Mouse (Mus musculus) midbrain, embryonic 15.5 days (tissue): ENCODE measurements around the gene Lhfp. TPM values are rescaled to one million over a fixed set of nuclear protein-coding genes. Genes with fewer than 3 reads are reported as not detected.
A peak's percentile ranks its signal among the peaks of the same experiment; 100 is the strongest.

ENCODE experiments used
- ATAC-seq: fragments of 200-750 bp; cut with Nextera tagmentation; replicated peaks from 2 replicates; pipeline ENCODE4 v1.8.0; 2017; ENCODE audit warnings: moderate TSS enrichment
- H3K27ac ChIP-seq: fragments of 300-500 bp; sonication (generic); 2 replicates; pipeline ENCODE4 v1.5.1; 2015; ENCODE audit warnings: mild to moderate bottlenecking, inconsistent platforms
- H3K27me3 ChIP-seq: fragments of 300-500 bp; sonication (generic); replicated peaks from 2 replicates; pipeline ENCODE4 v1.6.1; 2015; ENCODE audit warnings: inconsistent platforms
- H3K36me3 ChIP-seq: fragments of 300-500 bp; sonication (generic); replicated peaks from 2 replicates; pipeline ENCODE4 v1.6.1; 2015; ENCODE audit warnings: inconsistent platforms
- H3K4me1 ChIP-seq: fragments of 300-500 bp; sonication (generic); 2 replicates; pipeline ENCODE4 v1.6.1; 2015; ENCODE audit warnings: inconsistent platforms
- H3K4me2 ChIP-seq: fragments of 300-500 bp; sonication (generic); 2 replicates; pipeline ENCODE4 v1.6.1; 2015; ENCODE audit warnings: inconsistent platforms, mild to moderate bottlenecking, moderate library complexity
- H3K4me3 ChIP-seq: fragments of 300-500 bp; sonication (generic); 2 replicates; pipeline ENCODE4 v1.5.1; 2015; ENCODE audit warnings: mild to moderate bottlenecking, inconsistent platforms
- H3K9ac ChIP-seq: fragments of 300-500 bp; sonication (generic); 2 replicates; pipeline ENCODE4 v1.6.1; 2015; ENCODE audit warnings: mild to moderate bottlenecking, inconsistent platforms
- H3K9me3 ChIP-seq: fragments of 300-500 bp; sonication (generic); 2 replicates; pipeline ENCODE4 v1.6.1; 2016; ENCODE audit warnings: inconsistent platforms
- WGBS: fragments of 180-500 bp; shearing (Covaris S2); methylation state at CpG from one replicate; pipeline ENCODE4 v1.1.7; 2015; ENCODE audit warnings: mixed read lengths; 5-methylcytosine and 5-hydroxymethylcytosine counted together
- polyA plus RNA-seq: library from polyadenylated mRNA; unstranded; fragments of >200 nt; fragmentation: Nextera tagmentation; extraction: Ambion mirVana; gene quantifications from 2 replicates; pipeline ENCODE4 v1.2.1, GENCODE M21; 2015

The Lhfp gene
- polyA plus RNA-seq, 1 experiment from 2014 or later, result 64.8 TPM

DNA sequence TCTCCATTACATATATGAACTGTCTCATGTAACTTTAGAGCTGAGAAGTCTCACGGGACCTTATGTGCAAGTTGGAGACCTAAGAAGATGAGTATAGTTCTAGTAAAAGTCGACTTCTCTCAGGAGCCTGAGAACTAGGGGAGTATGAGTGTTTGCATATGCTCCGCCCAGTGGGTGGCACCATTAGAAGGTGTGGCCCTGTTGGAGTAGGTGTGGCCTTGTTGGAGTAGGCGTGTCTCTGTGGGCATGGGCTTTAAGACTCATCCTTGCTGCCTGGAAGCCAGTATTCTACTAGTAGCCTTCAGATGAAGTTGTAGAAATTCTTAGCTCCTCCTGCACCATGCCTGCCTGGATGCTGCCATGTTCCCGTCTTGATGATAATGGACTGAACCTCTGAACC is 105.7 kb downstream of the Lhfp start:
- 93% methylated on average over 5 of the region's 5 CpGs for WGBS
- no peak for ATAC-seq
- H3K4me2 ChIP-seq, result no peak overlapping the region
- no peak overlapping the region for H3K27ac ChIP-seq
- no peaks in the 10 kb centered on the region for H3K27me3 ChIP-seq
- no peak overlapping the region for H3K4me3 ChIP-seq
- H3K9me3 ChIP-seq, result no peaks in the 10 kb centered on the region
- no peaks in the 10 kb centered on the region for H3K4me1 ChIP-seq
- H3K36me3 ChIP-seq, result no peaks in the 10 kb centered on the region
- H3K9ac ChIP-seq, result no peak overlapping the region

DNA sequence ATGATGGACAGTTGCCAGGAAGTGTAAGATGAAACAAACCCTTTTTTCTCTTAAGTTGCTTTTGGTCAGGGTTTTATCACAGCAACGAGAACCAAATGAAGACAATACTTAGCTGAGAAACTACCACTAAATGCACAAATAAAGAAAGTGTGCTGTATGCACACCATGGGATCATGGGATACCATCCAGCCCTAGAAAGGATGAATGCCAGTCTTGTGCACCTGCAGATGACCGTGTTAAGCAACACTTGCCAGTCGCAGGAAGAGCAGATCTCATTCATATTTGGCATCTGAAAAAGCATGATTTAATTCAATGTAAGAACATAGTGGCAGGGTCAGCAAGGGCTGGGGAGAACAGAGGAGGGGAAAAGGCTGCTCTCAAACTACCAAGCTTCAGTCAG is 107.4 kb downstream of the Lhfp start:
- Histone ChIP-seq H3K27me3 (no peaks in the 10 kb centered on the region), H3K4me1 (no peaks in the 10 kb centered on the region), H3K4me2 (no peak overlapping the region), H3K9ac (no peak overlapping the region), H3K36me3 (no peaks in the 10 kb centered on the region), H3K27ac (no peak overlapping the region), H3K4me3 (no peak overlapping the region), H3K9me3 (no peaks in the 10 kb centered on the region)
- no peak for ATAC-seq
- WGBS, result 82% methylated on average over 3 of the region's 3 CpGs

DNA sequence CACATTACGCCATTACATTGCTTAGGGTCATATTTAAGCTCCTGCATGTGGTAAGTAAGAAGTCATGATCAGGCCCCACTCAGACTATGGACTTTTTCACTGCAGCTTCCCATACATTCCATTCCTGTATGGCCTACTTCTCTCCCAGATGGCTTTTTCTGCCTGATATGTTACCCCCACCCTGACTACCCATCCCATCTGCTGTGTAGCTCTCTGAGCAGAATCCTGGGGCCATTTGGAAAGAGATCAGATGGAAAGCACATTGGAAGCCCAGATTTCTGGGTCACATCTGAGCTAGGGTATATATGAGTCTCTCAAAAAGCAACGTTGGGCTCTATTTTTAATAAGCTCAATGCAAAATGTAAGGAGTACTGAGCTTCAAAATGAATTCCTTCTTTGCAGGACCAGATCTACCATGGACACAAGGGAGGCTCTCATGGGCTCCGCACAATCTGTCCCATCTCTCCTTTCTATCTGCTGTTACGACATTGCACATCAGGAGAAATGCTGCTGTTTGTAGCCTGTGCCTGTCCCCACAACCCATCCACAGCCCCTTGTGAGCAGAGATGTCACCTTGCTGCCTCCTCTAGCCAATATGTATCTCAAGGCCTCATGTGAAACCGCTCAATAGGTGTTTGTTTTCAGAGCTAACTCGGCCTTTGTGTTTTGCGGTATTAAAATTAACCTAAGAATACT is 108.4 kb downstream of the Lhfp start:
- WGBS, result 95% methylated on average over 7 of the region's 7 CpGs
- Histone ChIP-seq H3K36me3 (no peaks in the 10 kb centered on the region), H3K27ac (no peak overlapping the region), H3K4me2 (no peak overlapping the region), H3K9ac (no peak overlapping the region), H3K4me3 (no peak overlapping the region), H3K27me3 (no peaks in the 10 kb centered on the region), H3K4me1 (no peaks in the 10 kb centered on the region), H3K9me3 (no peaks in the 10 kb centered on the region)
- ATAC-seq, result no peak

DNA sequence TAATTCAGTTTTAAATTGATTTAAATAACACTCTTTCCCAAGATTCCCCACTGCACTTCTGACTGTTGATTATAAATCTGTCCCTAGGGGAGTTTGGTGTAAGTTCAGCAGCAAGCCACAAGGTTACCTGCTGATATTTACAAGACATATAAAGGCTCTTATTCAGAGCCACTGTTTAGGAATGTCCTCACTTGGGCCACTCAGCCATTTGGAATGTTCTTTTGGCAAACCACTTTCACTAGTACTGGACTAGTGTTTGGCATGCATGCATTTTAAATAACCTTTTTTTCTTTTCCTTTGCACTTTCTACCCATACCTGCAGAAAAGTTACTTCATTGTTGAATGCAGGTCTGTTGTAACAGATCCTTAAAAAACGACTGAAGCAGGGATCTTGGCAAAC is 109.8 kb downstream of the Lhfp start:
- H3K9ac ChIP-seq, result no peak overlapping the region
- no peaks in the 10 kb centered on the region for H3K4me1 ChIP-seq
- H3K36me3 ChIP-seq, result no peaks in the 10 kb centered on the region
- H3K4me2 ChIP-seq, result no peak overlapping the region
- no peak overlapping the region for H3K4me3 ChIP-seq
- H3K27ac ChIP-seq, result no peak overlapping the region
- H3K27me3 ChIP-seq, result no peaks in the 10 kb centered on the region
- no peaks in the 10 kb centered on the region for H3K9me3 ChIP-seq
- ATAC-seq, result no peak
- 56% methylated on average over 1 of the region's 1 CpGs for WGBS

DNA sequence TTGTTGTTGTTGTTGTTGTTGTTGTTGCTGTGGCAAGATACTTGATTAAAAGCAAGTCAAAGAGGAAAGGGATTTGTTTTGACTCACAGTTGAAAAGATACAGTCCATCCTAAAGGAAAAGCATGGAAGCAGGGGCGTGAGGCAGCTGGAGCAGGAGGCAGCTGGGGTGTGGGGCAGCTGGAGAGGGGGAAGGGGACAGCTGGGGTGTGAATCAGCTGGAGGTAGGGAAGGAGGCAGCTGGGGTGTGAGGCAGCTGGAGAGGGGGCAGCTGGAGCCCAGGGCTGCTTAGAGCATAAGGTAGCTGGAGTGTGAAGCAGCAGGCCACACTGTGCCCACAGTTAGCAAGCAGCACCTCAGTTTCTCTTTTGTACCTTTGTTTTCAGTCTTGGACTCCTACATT is 110.3 kb downstream of the Lhfp start:
- H3K9ac ChIP-seq, result no peak overlapping the region
- H3K4me3 ChIP-seq, result no peak overlapping the region
- H3K27me3 ChIP-seq, result no peaks in the 10 kb centered on the region
- WGBS, result 76% methylated on average over 1 of the region's 1 CpGs
- H3K9me3 ChIP-seq, result no peaks in the 10 kb centered on the region
- H3K27ac ChIP-seq, result no peak overlapping the region
- no peak for ATAC-seq
- H3K4me2 ChIP-seq, result no peak overlapping the region
- H3K4me1 ChIP-seq, result no peaks in the 10 kb centered on the region
- no peaks in the 10 kb centered on the region for H3K36me3 ChIP-seq

DNA sequence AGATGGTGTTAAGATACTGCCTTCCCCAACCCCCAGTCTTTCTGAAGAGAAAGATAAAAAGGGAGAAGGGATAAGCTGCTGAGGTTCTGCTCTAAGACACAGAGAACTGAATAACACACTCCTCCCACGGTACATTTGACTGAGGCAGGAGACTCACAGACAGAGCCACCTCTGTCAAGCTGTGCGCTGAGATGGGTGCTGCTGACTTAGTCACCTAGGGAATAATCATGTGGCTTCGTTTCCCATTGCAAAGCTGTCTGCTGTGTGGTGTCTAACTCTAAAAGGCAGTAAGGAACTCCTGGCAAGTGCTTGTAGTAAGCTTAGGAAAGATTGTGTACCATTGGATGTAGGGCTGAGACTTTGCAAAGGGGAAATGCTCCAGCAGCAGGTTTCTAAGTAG is 120.6 kb downstream of the Lhfp start:
- 83% methylated on average over 3 of the region's 3 CpGs for WGBS
- Histone ChIP-seq H3K9me3 (no peaks in the 10 kb centered on the region), H3K4me1 (peaks cover 10% of the 10 kb centered on the region; the same call in 1 of the 2 replicates), H3K9ac (no peak overlapping the region), H3K4me2 (no peak overlapping the region), H3K4me3 (no peak overlapping the region), H3K27me3 (no peaks in the 10 kb centered on the region), H3K36me3 (no peaks in the 10 kb centered on the region), H3K27ac (no peak overlapping the region)
- no peak for ATAC-seq

DNA sequence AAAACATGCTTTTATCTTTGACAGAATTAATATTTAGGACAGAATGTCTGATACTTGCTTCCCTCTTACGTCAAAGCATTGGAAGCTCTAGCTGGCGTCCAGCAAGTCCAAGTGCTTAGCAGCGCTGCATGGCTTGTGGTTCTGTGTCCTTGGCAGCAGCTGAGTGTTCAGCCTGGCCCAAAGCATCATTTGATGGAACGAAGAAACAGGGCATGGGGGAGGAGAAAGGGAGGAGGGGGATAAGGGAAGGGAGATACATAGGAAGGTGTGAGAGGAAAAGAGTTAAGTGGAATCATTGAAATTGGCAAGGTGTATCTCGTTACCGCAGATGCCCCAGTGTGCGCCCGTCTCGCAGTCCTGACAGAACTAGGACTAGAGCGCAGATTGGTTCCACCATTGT is 124.0 kb downstream of the Lhfp start:
- Histone ChIP-seq H3K9me3 (no peaks in the 10 kb centered on the region), H3K4me2 (no peak overlapping the region), H3K27me3 (no peaks in the 10 kb centered on the region), H3K27ac (no peak overlapping the region), H3K36me3 (no peaks in the 10 kb centered on the region), H3K4me3 (no peak overlapping the region), H3K4me1 (peaks cover 7% of the 10 kb centered on the region; the same call in 1 of the 2 replicates), H3K9ac (no peak overlapping the region)
- WGBS, result 89% methylated on average over 10 of the region's 10 CpGs
- ATAC-seq, result no peak

DNA sequence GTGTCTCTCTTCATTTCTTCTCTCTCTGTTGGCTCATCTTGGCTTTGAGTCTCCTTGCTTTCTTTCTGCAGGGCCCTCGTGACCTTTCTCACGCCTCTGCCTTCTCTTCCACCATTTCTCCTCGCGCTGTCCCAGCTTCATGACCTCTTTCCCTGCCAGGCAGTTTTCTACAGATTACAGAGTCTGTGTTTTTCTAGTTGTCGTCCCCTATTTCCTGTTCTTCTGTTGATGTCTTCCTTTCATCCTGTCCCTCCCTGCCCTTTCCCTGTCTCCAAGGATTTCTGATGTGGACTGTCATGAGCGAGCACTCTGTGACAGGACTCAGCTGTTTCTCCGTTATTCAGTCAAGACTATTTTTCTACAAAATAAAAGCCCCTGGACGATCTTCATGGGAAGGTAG is 124.7 kb downstream of the Lhfp start:
- Histone ChIP-seq H3K27ac (0 out of 2 replicates have a peak overlapping the region, but pooled peaks have one; percentile 26), H3K4me2 (no peak overlapping the region), H3K9ac (no peak overlapping the region), H3K36me3 (no peaks in the 10 kb centered on the region), H3K9me3 (no peaks in the 10 kb centered on the region), H3K4me3 (no peak overlapping the region), H3K4me1 (peaks cover 7% of the 10 kb centered on the region; the same call in 1 of the 2 replicates), H3K27me3 (no peaks in the 10 kb centered on the region)
- no peak for ATAC-seq
- WGBS, result 40% methylated on average over 8 of the region's 8 CpGs

DNA sequence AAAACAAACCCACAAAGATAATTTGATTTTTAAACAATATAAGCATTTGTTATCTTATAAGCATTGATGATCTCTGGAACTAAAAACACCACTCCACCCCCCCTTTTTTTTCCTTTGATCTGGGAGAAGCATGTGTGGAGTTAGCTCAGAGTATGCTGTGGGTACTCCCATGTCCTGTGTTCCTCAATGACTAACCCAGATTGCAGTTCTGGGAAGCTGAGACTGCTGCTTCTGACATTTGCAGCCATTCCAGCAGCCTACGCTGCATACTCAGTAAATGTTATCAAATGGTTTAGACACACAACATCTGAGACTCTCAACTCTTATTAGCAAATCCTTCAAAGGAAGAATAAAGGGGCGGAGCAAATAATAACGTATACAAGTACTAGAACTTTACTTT is 128.2 kb downstream of the Lhfp start:
- ATAC-seq, result no peak
- H3K27me3 ChIP-seq, result no peaks in the 10 kb centered on the region
- peaks cover 7% of the 10 kb centered on the region; the same call in 1 of the 2 replicates for H3K4me1 ChIP-seq
- no peaks in the 10 kb centered on the region for H3K36me3 ChIP-seq
- H3K4me3 ChIP-seq, result no peak overlapping the region
- no peak overlapping the region for H3K27ac ChIP-seq
- H3K9ac ChIP-seq, result no peak overlapping the region
- no peaks in the 10 kb centered on the region for H3K9me3 ChIP-seq
- no peak overlapping the region for H3K4me2 ChIP-seq
- 94% methylated on average over 3 of the region's 3 CpGs for WGBS

DNA sequence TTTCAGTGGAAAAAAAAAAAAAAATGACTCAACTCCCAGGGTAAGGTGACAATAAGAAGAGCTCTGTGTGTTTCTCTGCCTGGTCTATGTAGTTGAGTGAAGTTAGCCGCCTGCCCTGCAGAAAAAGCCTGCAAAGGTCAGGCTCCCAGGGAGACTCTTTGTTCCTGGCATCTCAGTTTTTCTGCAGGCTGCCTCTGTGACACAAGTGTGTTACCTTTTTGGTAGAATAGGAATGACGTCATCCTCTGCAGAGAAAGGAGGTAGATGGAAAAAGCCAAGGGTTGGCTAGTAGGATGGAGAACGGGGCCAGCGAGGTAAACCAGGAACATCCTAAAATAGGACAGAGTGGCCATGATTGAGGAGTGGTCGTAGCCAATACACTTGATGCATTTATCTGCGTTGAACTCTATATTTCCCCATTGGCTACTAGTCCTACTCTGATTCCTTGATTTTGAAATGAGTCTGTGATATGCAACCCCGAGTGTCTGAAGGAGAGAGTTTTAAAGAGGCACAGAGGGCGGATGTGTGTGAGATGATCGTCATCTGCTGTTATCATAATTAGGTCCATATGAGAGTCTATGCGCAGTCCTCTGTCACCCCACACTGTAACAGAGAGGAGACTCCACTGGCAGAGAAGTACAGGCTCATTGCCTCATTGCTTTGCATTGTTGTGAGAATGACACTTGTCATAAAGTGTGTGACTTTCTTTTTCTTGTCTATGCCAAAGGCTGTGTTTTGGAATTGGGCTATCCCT is 132.2 kb downstream of the Lhfp start:
- H3K4me1 ChIP-seq, result no peaks in the 10 kb centered on the region
- no peak overlapping the region for H3K9ac ChIP-seq
- no peak overlapping the region for H3K27ac ChIP-seq
- no peak overlapping the region for H3K4me3 ChIP-seq
- no peaks in the 10 kb centered on the region for H3K9me3 ChIP-seq
- H3K4me2 ChIP-seq, result no peak overlapping the region
- no peaks in the 10 kb centered on the region for H3K27me3 ChIP-seq
- 70% methylated on average over 10 of the region's 10 CpGs for WGBS
- H3K36me3 ChIP-seq, result no peaks in the 10 kb centered on the region
- ATAC-seq, result no peak

DNA sequence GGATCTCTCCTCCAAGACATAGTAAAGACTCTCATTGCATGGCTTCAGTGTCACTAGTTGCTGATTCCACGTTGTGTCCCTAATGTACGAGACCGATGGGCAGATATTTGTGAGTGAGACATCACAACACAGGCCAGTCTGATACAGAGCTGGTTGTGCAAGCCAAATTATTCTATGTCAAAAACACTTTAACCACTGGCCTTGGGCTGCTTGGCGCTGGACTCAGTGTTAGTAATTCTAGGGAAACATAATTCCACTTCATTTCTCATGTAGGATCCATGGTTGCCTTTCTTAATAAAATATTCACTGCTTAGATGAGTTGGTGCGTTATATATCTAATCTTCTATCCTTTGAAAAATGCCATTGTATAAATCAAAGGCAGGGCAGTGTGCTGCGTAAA is 138.6 kb downstream of the Lhfp start:
- Histone ChIP-seq H3K27ac (no peak overlapping the region), H3K36me3 (no peaks in the 10 kb centered on the region), H3K9ac (no peak overlapping the region), H3K9me3 (no peaks in the 10 kb centered on the region), H3K4me1 (no peaks in the 10 kb centered on the region), H3K4me2 (no peak overlapping the region), H3K27me3 (no peaks in the 10 kb centered on the region), H3K4me3 (no peak overlapping the region)
- 88% methylated on average over 6 of the region's 6 CpGs for WGBS
- no peak for ATAC-seq

DNA sequence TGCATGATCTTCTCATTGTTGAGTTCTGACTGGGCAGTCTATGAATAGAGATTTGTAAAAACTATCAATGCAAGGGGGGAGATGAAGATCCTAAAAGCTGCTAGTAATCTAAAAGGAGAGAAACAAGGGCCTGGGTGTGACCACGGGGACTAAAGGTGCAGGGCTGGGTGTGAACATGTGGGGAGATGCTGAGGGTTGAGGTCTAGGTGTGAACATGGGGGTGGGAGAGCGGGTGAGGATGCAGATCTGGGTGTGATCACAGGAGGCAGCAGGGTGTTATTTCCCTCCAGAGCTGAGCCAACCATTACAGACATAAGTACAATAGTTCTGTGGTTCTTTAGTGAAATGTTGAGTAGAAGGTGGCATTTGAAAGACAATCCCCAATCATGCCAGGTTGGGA is 144.1 kb downstream of the Lhfp start:
- ATAC-seq, result no peak
- WGBS, result 95% methylated on average over 2 of the region's 2 CpGs

DNA sequence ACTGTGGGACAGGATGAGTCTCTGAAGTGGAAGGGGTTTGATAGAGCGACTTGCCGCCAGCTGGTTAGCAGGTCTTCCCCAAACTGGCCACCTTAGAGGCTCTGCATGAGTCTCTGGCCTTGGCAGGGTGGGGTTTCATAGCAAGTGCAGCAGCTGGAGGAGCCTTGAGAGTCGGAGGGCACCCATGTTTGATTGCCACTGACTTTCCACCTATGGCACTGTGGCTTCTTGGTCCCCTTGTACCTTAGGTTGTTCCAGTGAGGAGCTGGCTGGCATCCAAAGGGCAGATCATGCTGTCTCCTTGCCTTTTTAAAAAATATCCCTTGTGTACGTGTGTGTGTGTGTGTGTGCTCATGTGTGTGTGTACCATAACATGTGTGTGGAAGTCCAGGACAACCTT is 152.1 kb downstream of the Lhfp start:
- no peaks in the 10 kb centered on the region for H3K36me3 ChIP-seq
- no peak for ATAC-seq
- H3K4me1 ChIP-seq, result peaks cover 4% of the 10 kb centered on the region; the same call in 1 of the 2 replicates
- no peak overlapping the region for H3K9ac ChIP-seq
- no peak overlapping the region for H3K4me3 ChIP-seq
- H3K4me2 ChIP-seq, result no peak overlapping the region
- no peaks in the 10 kb centered on the region for H3K9me3 ChIP-seq
- no peaks in the 10 kb centered on the region for H3K27me3 ChIP-seq
- H3K27ac ChIP-seq, result no peak overlapping the region
- WGBS, result 87% methylated on average over 4 of the region's 4 CpGs

More for the DNA sequence above, 144.1 kb downstream of the Lhfp start:
- no peaks in the 10 kb centered on the region for H3K4me1 ChIP-seq
- H3K9ac ChIP-seq, result no peak overlapping the region
- H3K27ac ChIP-seq, result no peak overlapping the region
- H3K27me3 ChIP-seq, result no peaks in the 10 kb centered on the region
- no peaks in the 10 kb centered on the region for H3K36me3 ChIP-seq
- no peaks in the 10 kb centered on the region for H3K9me3 ChIP-seq
- no peak overlapping the region for H3K4me2 ChIP-seq
- H3K4me3 ChIP-seq, result no peak overlapping the region
